Mouse (Mus musculus) kidney, adult 8-10 months (tissue): ENCODE measurements around the gene Tfeb.

ENCODE experiments used
- DNase-seq, 2 experiments: peaks; one replicate each; pipeline ENCODE4 v3.0.0; 2022

Tfeb gene

GRCm38 (mm10) chr17:47833628-47834481, 97.0 kb downstream of the Tfeb start:
- DNase-seq = no peak

DNA sequence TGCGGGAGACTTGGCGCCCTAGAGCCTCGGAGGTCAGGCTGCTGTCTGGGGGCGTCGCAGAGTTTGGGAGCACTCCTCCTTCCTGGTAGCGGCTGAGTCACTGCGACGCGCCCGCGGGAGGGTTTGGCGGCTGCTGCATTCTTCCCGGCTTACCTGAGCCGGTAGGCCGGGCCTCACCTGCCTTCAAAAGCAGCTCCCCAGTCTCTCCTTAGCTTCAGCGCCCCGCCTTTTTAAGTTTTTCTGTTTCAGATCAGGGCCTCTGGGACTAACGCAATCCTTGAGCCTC, 97.6 kb downstream of the Tfeb start, which contains the start of gene Mdfi:
Mdfi (minus strand) TSS at position 210 of the 286 bp plus-strand sequence.
- DNase-seq = no peak

DNA sequence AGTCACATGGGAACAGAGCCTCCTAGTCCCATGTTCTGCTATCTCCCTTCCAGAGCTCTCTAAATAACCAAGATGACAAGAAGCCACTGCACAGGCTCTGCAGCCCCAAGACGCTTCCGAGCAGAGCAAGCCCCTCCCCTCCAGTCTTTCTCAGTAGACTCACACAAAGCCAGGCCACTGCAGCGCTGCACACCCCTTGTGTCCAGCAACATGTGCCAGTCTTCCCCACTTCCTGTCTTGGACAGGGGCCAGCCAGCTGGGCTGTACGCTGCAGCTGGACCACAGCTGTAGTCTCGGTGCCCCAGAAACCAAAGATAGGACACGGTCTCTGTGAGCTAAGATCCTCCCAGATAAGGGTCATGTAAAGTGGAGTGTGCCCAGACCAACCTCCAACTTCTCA, 101.0 kb downstream of the Tfeb start:
- no peak for DNase-seq

DNA sequence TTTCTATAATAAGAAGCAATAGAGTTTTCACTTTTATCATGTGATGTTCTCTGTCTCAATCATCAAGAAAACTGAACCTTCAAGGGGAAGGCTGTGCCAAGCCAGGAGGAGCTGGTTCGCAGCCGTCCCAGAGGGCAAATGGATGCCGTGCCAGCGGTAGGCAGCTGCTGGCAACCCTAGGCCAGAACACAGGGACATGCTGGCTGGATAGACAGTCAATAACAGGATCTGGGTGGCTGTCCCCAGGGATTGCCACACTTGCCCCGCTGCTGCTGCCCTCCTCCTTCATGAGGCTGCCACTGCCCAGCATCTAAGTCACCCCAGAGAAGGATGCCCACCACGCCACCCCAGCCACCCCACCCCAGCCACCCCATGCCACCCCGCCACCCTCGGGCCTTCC, 104.7 kb downstream of the Tfeb start:
- DNase-seq = no peak
